Mouse (Mus musculus): ENCODE data around the gene Mtfr2.

DNA sequence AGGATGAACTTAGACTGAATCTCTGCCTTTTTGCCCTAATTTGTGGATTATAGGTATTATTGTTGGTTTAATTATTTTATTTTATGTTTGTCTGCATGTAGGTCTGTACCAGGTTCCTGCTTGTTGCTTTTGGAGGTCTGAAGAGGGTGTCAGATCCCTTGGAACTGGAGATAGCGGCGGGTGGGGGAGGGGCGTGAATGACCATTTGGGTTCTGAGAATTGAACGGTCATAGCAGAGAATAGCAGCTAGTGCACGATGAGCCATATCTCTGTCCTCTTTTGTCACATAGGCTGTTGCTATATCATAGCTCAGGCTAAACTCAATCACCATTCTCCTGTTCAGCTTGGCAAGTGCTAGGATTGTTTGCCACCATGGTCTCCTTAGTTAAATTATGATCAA lies 30.1 kb upstream of the Mtfr2 start:
- TF ChIP-seq POLR2A (IDR thresholded peaks at IDR 0.05; ENCODE audit: borderline replicate concordance, insufficient read depth, low read length), result no peak
- TF ChIP-seq CTCF (IDR thresholded peaks at IDR 0.05; ENCODE audit: borderline replicate concordance, insufficient read depth, low read depth, low read length), result no peak
